Mouse (Mus musculus): ENCODE results near the gene Prss1. TPM values are rescaled to one million over a fixed set of nuclear protein-coding genes. Genes with fewer than 3 reads are reported as not detected.

Gene Prss1
- polyA plus RNA-seq (2017; shearing (Covaris generic)) = not detected

GRCm38 (mm10) chr6:41458632-41459031 lies at the start of gene Prss1:
Gene Prss1, plus strand, starts transcription at chr6:41458932.

GRCm38 (mm10) chr6:41446045-41446444 lies 12.7 kb upstream of the Prss1 start, which contains the start of gene Gm10334:
Gene Gm10334, minus strand, starts transcription at chr6:41446145.

Other genes starting within 250 kb of the Prss1 start
- gene Try4, start 156.7 kb upstream of the Prss1 start, polyA plus RNA-seq (2017; shearing (Covaris generic)) = not detected
- 0.47 TPM for gene Try5, start 142.1 kb upstream of the Prss1 start, polyA plus RNA-seq (2017; shearing (Covaris generic))
- 0.56 TPM for gene Try10, start 104.8 kb upstream of the Prss1 start, polyA plus RNA-seq (2017; shearing (Covaris generic))
- gene Prss3, start 81.3 kb upstream of the Prss1 start, polyA plus RNA-seq (2017; shearing (Covaris generic)) = not detected
- gene Gm5771, start 66.6 kb upstream of the Prss1 start, polyA plus RNA-seq (2017; shearing (Covaris generic)) = not detected
- not detected for gene Gm10334, start 12.8 kb upstream of the Prss1 start, polyA plus RNA-seq (2017; shearing (Covaris generic))
- 2.7 TPM for gene Prss2, start 62.9 kb downstream of the Prss1 start, polyA plus RNA-seq (2017; shearing (Covaris generic))
- gene Ephb6, start 146.6 kb downstream of the Prss1 start, polyA plus RNA-seq (2017; shearing (Covaris generic)) = 68.2 TPM
- 0.77 TPM for gene Trpv6, start 177.5 kb downstream of the Prss1 start, polyA plus RNA-seq (2017; shearing (Covaris generic))
- not detected for gene Trpv5, start 221.8 kb downstream of the Prss1 start, polyA plus RNA-seq (2017; shearing (Covaris generic))
- not detected for gene Llcfc1, start 225.5 kb downstream of the Prss1 start, polyA plus RNA-seq (2017; shearing (Covaris generic))
- not detected for gene Kel, start 245.4 kb downstream of the Prss1 start, polyA plus RNA-seq (2017; shearing (Covaris generic))

Measured in CD4-positive, CD25-positive, alpha-beta regulatory T cell, adult 9 weeks (primary cell).